Mouse (Mus musculus): ENCODE results near the gene Cat.

Gene Cat

GRCm38 (mm10) chr2:103477456-103477855, 7.5 kb downstream of the Cat start:
- no peak for DNase-seq (ENCODE audit: low spot score)

GRCm38 (mm10) chr2:103476657-103477056, 8.3 kb downstream of the Cat start:
- no peak for DNase-seq (ENCODE audit: low spot score)

GRCm38 (mm10) chr2:103476180-103476579, 8.8 kb downstream of the Cat start:
- DNase-seq (ENCODE audit: low spot score) = no peak

- no peak for DNase-seq (ENCODE audit: low spot score)
These were observed 11.6 kb downstream of the Cat start for GRCm38 (mm10) chr2:103473362-103473761.

GRCm38 (mm10) chr2:103466984-103467588, 17.9 kb downstream of the Cat start:
- no peak for DNase-seq (ENCODE audit: low spot score)

GRCm38 (mm10) chr2:103466272-103466671, 18.7 kb downstream of the Cat start:
- no peak for DNase-seq (ENCODE audit: low spot score)

GRCm38 (mm10) chr2:103465429-103465828, 19.5 kb downstream of the Cat start:
- DNase-seq (ENCODE audit: low spot score) = no peak

GRCm38 (mm10) chr2:103464524-103464923, 20.4 kb downstream of the Cat start:
- no peak for DNase-seq (ENCODE audit: low spot score)

- no peak for DNase-seq (ENCODE audit: low spot score)
These were observed 22.2 kb downstream of the Cat start for GRCm38 (mm10) chr2:103462746-103463145.

GRCm38 (mm10) chr2:103461743-103462142, 23.2 kb downstream of the Cat start:
- no peak for DNase-seq (ENCODE audit: low spot score)

- no peak for DNase-seq (ENCODE audit: low spot score)
These were observed 23.8 kb downstream of the Cat start for GRCm38 (mm10) chr2:103461210-103461609.

GRCm38 (mm10) chr2:103459069-103459468, 25.9 kb downstream of the Cat start:
- no peak for DNase-seq (ENCODE audit: low spot score)

GRCm38 (mm10) chr2:103457628-103458027, 27.3 kb downstream of the Cat start:
- DNase-seq (ENCODE audit: low spot score) = no peak

GRCm38 (mm10) chr2:103457048-103457447, 27.9 kb downstream of the Cat start:
- DNase-seq (ENCODE audit: low spot score) = no peak

GRCm38 (mm10) chr2:103456646-103457045, 28.3 kb downstream of the Cat start:
- peak; percentile 73 for DNase-seq (ENCODE audit: low spot score)

GRCm38 (mm10) chr2:103455748-103456147, 29.2 kb downstream of the Cat start:
- no peak for DNase-seq (ENCODE audit: low spot score)

GRCm38 (mm10) chr2:103452550-103452949, 32.4 kb downstream of the Cat start:
- DNase-seq (ENCODE audit: low spot score) = no peak

- DNase-seq (ENCODE audit: low spot score) = no peak
These were observed 34.7 kb downstream of the Cat start for GRCm38 (mm10) chr2:103450267-103450666.

- no peak for DNase-seq (ENCODE audit: low spot score)
These were observed 35.1 kb downstream of the Cat start for GRCm38 (mm10) chr2:103449813-103450212.

GRCm38 (mm10) chr2:103448947-103449560, 35.9 kb downstream of the Cat start:
- DNase-seq (ENCODE audit: low spot score) = no peak

GRCm38 (mm10) chr2:103446326-103446725, 38.6 kb downstream of the Cat start:
- DNase-seq (ENCODE audit: low spot score) = no peak

- peak; percentile 60 for DNase-seq (ENCODE audit: low spot score)
These were observed 39.2 kb downstream of the Cat start for GRCm38 (mm10) chr2:103445776-103446175.

GRCm38 (mm10) chr2:103439710-103440109, 45.2 kb downstream of the Cat start:
- DNase-seq (ENCODE audit: low spot score) = peak; percentile 64

GRCm38 (mm10) chr2:103439071-103439622, 45.8 kb downstream of the Cat start:
- no peak for DNase-seq (ENCODE audit: low spot score)
